Mouse (Mus musculus): Measurements from ENCODE around the gene Gm20388.

- TF ChIP-seq CTCF (IDR thresholded peaks at IDR 0.05; ENCODE audit: low read depth, low read length) (no peak), GATA1 (IDR thresholded peaks at IDR 0.05; ENCODE audit: borderline replicate concordance, low read length) (no peak), TAL1 (conservative IDR thresholded peaks at IDR 0.05; ENCODE audit: low read depth, low read length) (no peak), POLR2AphosphoS5 (IDR thresholded peaks at IDR 0.05; ENCODE audit: insufficient replicate concordance, low read depth, low read length) (no peak), GATA2 (IDR thresholded peaks at IDR 0.05; ENCODE audit: borderline replicate concordance, low read depth, low read length) (no peak)
These were observed 601.7 kb downstream of the Gm20388 start for GRCm38 (mm10) chr8:120512326-120512725.

All from G1E (cell line).